Mouse (Mus musculus) CH12.LX (cell line): Measurements from ENCODE around the gene Rpl39. TPM values are rescaled to one million over a fixed set of nuclear protein-coding genes. Genes with fewer than 3 reads are reported as not detected.

Experiments used
- DNase-seq: peaks from one replicate; pipeline ENCODE4 v3.0.0-alpha.2; 2013; ENCODE audit errors: extremely low read depth
- H3K27ac ChIP-seq: 2 replicates; pipeline ENCODE4 v1.5.1; 2012; ENCODE audit warnings: low read depth, mild to moderate bottlenecking, control low read depth, moderate library complexity; ENCODE audit not compliant: insufficient read depth
- H3K27me3 ChIP-seq: replicated peaks from 2 replicates; pipeline ENCODE3; 2012; ENCODE audit warnings: inconsistent platforms
- H3K36me3 ChIP-seq, 2 experiments: replicated peaks in 1 of 2; 2 replicates each; pipeline versions ENCODE3 to v1.6.1; 2012; ENCODE audit warnings: inconsistent platforms in 1 of 2, low read length in 1 of 2, mild to moderate bottlenecking in 1 of 2, mixed read lengths in 1 of 2, moderate library complexity in 1 of 2; ENCODE audit not compliant: control insufficient read depth in 1 of 2, insufficient read depth in 1 of 2
- H3K4me1 ChIP-seq, 2 experiments: 2 replicates each; pipeline ENCODE4 v1.6.1; 2012; ENCODE audit warnings: inconsistent platforms in 1 of 2, moderate library complexity in 1 of 2; ENCODE audit not compliant: insufficient read depth in 2 of 2, control insufficient read depth in 1 of 2
- H3K4me2 ChIP-seq: 2 replicates; pipeline ENCODE4 v1.6.1; 2012; ENCODE audit warnings: low read depth, mild to moderate bottlenecking, control low read depth; ENCODE audit not compliant: poor library complexity, insufficient read depth, severe bottlenecking
- H3K4me3 ChIP-seq, 3 experiments: fragments of 150-350 bp in 1 of 3; sonication (generic) in 1 of 3; replicated peaks in 1 of 3; 2 replicates each; pipeline versions ENCODE3 to v1.5.1; 2011 to 2012; ENCODE audit warnings: low read depth in 2 of 3, low read length in 2 of 3, mild to moderate bottlenecking in 2 of 3, moderate library complexity in 2 of 3, control low read depth in 1 of 3, improper control_type of control experiment in 1 of 3, inconsistent platforms in 1 of 3, mixed read lengths in 1 of 3; ENCODE audit not compliant: poor library complexity in 1 of 3
- H3K79me2 ChIP-seq: replicated peaks from 2 replicates; pipeline ENCODE4 v1.6.1; 2012; ENCODE audit warnings: mild to moderate bottlenecking, moderate library complexity; ENCODE audit not compliant: control insufficient read depth, poor library complexity, insufficient read depth, severe bottlenecking; ENCODE audit errors: extremely low read depth
- H3K9ac ChIP-seq: 2 replicates; pipeline ENCODE4 v1.6.1; 2012; ENCODE audit warnings: low read depth, mild to moderate bottlenecking, control low read depth, moderate library complexity; ENCODE audit not compliant: insufficient read depth
- H3K9me3 ChIP-seq: replicated peaks from 2 replicates; pipeline ENCODE3; 2012; ENCODE audit warnings: low read length, inconsistent platforms, mixed read lengths
- BHLHE40 ChIP-seq: IDR thresholded peaks from 2 replicates; pipeline ENCODE4 v1.6.1; 2011; ENCODE audit warnings: mild to moderate bottlenecking, low read depth, low read length, improper control_type of control experiment
- CHD1 ChIP-seq: IDR thresholded peaks from 2 replicates; pipeline ENCODE4 v1.6.1; 2012; ENCODE audit warnings: low read depth, low read length, improper control_type of control experiment, inconsistent platforms
- CHD2 ChIP-seq: IDR thresholded peaks from 2 replicates; pipeline ENCODE4 v1.6.1; 2011; ENCODE audit warnings: low read length, improper control_type of control experiment
- CTCF ChIP-seq, 2 experiments: IDR thresholded peaks in 1 of 2; conservative IDR thresholded peaks in 1 of 2; 2 replicates each; pipeline ENCODE4 v1.5.1; 2011 to 2012; ENCODE audit warnings: low read depth in 2 of 2, low read length in 2 of 2, improper control_type of control experiment in 1 of 2, inconsistent platforms in 1 of 2, mild to moderate bottlenecking in 1 of 2, moderate library complexity in 1 of 2
- E2F4 ChIP-seq: IDR thresholded peaks from 2 replicates; pipeline ENCODE4 v1.6.1; 2011; ENCODE audit warnings: low read depth, low read length, improper control_type of control experiment; ENCODE audit not compliant: insufficient replicate concordance
- ELF1 ChIP-seq: IDR thresholded peaks from 2 replicates; pipeline ENCODE4 v1.6.1; 2014; ENCODE audit warnings: low read depth, mild to moderate bottlenecking, inconsistent platforms, low read length, improper control_type of control experiment
- EP300 ChIP-seq: IDR thresholded peaks from 2 replicates; pipeline ENCODE4 v1.6.1; 2011; ENCODE audit warnings: low read length, improper control_type of control experiment
- ETS1 ChIP-seq: conservative IDR thresholded peaks from 2 replicates; pipeline ENCODE4 v1.6.1; 2012; ENCODE audit warnings: low read depth, mild to moderate bottlenecking, inconsistent platforms, low read length, improper control_type of control experiment, moderate library complexity
- GABPA ChIP-seq: IDR thresholded peaks from 2 replicates; pipeline ENCODE4 v1.6.1; 2012; ENCODE audit warnings: low read depth, low read length, improper control_type of control experiment, inconsistent platforms; ENCODE audit not compliant: insufficient replicate concordance
- HCFC1 ChIP-seq: IDR thresholded peaks from 2 replicates; pipeline ENCODE4 v1.6.1; 2012; ENCODE audit warnings: low read depth, mild to moderate bottlenecking, inconsistent platforms, low read length, improper control_type of control experiment
- IRF4 ChIP-seq: IDR thresholded peaks from 2 replicates; pipeline ENCODE4 v1.6.1; 2014; ENCODE audit warnings: low read depth, mild to moderate bottlenecking, inconsistent platforms, low read length, improper control_type of control experiment
- JUN ChIP-seq: IDR thresholded peaks from 2 replicates; pipeline ENCODE4 v1.6.1; 2011; ENCODE audit warnings: low read depth, mild to moderate bottlenecking, low read length, improper control_type of control experiment, moderate library complexity; ENCODE audit not compliant: insufficient read depth
- JUND ChIP-seq: conservative IDR thresholded peaks from 2 replicates; pipeline ENCODE4 v1.6.1; 2011; ENCODE audit warnings: low read depth, low read length, improper control_type of control experiment
- KAT2A ChIP-seq: IDR thresholded peaks from 2 replicates; pipeline ENCODE4 v1.6.1; 2012; ENCODE audit warnings: low read length, improper control_type of control experiment, inconsistent platforms; ENCODE audit not compliant: insufficient replicate concordance
- MAFK ChIP-seq: IDR thresholded peaks from 2 replicates; pipeline ENCODE4 v1.6.1; 2011; ENCODE audit warnings: low read length, improper control_type of control experiment; ENCODE audit not compliant: insufficient replicate concordance
- MAX ChIP-seq: IDR thresholded peaks from 2 replicates; pipeline ENCODE4 v1.6.1; 2011; ENCODE audit warnings: low read length, improper control_type of control experiment
- MAZ ChIP-seq: IDR thresholded peaks from 2 replicates; pipeline ENCODE4 v1.6.1; 2012; ENCODE audit warnings: low read depth, mild to moderate bottlenecking, inconsistent platforms, low read length, improper control_type of control experiment, moderate library complexity
- MEF2A ChIP-seq: IDR thresholded peaks from 2 replicates; pipeline ENCODE4 v1.6.1; 2014; ENCODE audit warnings: low read depth, mild to moderate bottlenecking, inconsistent platforms, low read length, improper control_type of control experiment, borderline replicate concordance
- MXI1 ChIP-seq: IDR thresholded peaks from 2 replicates; pipeline ENCODE4 v1.6.1; 2011; ENCODE audit warnings: mild to moderate bottlenecking, low read depth, low read length, improper control_type of control experiment
- MYC ChIP-seq: IDR thresholded peaks from 2 replicates; pipeline ENCODE4 v1.6.1; 2011; ENCODE audit warnings: low read depth, mild to moderate bottlenecking, improper control_type of control experiment, low read length
- NELFE ChIP-seq: IDR thresholded peaks from 2 replicates; pipeline ENCODE4 v1.6.1; 2011; ENCODE audit warnings: low read depth, low read length, improper control_type of control experiment
- NRF1 ChIP-seq: IDR thresholded peaks from 2 replicates; pipeline ENCODE4 v1.6.1; 2014; ENCODE audit warnings: low read depth, mild to moderate bottlenecking, inconsistent platforms, low read length, improper control_type of control experiment, moderate library complexity
- PAX5 ChIP-seq: IDR thresholded peaks from 2 replicates; pipeline ENCODE4 v1.6.1; 2012; ENCODE audit warnings: low read length, inconsistent platforms, mixed read lengths
- POLR2A ChIP-seq: IDR thresholded peaks from 2 replicates; pipeline ENCODE4 v1.6.1; 2011; ENCODE audit warnings: low read depth, mild to moderate bottlenecking, improper control_type of control experiment, low read length
- POLR2AphosphoS2 ChIP-seq: IDR thresholded peaks from 2 replicates; pipeline ENCODE4 v1.6.1; 2011; ENCODE audit warnings: low read depth, low read length, improper control_type of control experiment
- RAD21 ChIP-seq: IDR thresholded peaks from 2 replicates; pipeline ENCODE4 v1.6.1; 2011; ENCODE audit warnings: low read depth, mild to moderate bottlenecking, low read length, improper control_type of control experiment, moderate library complexity
- RCOR1 ChIP-seq: conservative IDR thresholded peaks from 2 replicates; pipeline ENCODE4 v1.6.1; 2012; ENCODE audit warnings: low read depth, mild to moderate bottlenecking, inconsistent platforms, low read length, improper control_type of control experiment
- SIN3A ChIP-seq: IDR thresholded peaks from 2 replicates; pipeline ENCODE4 v1.6.1; 2012; ENCODE audit warnings: low read length, improper control_type of control experiment, inconsistent platforms
- SMC3 ChIP-seq: IDR thresholded peaks from 2 replicates; pipeline ENCODE4 v1.6.1; 2011; ENCODE audit warnings: low read depth, low read length, improper control_type of control experiment
- TBP ChIP-seq: conservative IDR thresholded peaks from 2 replicates; pipeline ENCODE4 v1.6.1; 2011; ENCODE audit warnings: low read depth, low read length, improper control_type of control experiment
- TCF12 ChIP-seq: IDR thresholded peaks from 2 replicates; pipeline ENCODE4 v1.6.1; 2014; ENCODE audit warnings: low read depth, mild to moderate bottlenecking, inconsistent platforms, low read length, improper control_type of control experiment
- UBTF ChIP-seq: IDR thresholded peaks from 2 replicates; pipeline ENCODE4 v1.6.1; 2012; ENCODE audit warnings: low read depth, mild to moderate bottlenecking, inconsistent platforms, low read length, improper control_type of control experiment, moderate library complexity
- USF1 ChIP-seq: IDR thresholded peaks from 2 replicates; pipeline ENCODE4 v1.6.1; 2014; ENCODE audit warnings: low read depth, mild to moderate bottlenecking, inconsistent platforms, low read length, improper control_type of control experiment
- USF2 ChIP-seq: conservative IDR thresholded peaks from 2 replicates; pipeline ENCODE4 v1.6.1; 2011; ENCODE audit warnings: low read depth, low read length, improper control_type of control experiment
- ZC3H11A ChIP-seq: IDR thresholded peaks from 2 replicates; pipeline ENCODE4 v1.6.1; 2012; ENCODE audit warnings: low read depth, mild to moderate bottlenecking, inconsistent platforms, low read length, improper control_type of control experiment
- ZKSCAN1 ChIP-seq: IDR thresholded peaks from 2 replicates; pipeline ENCODE4 v1.6.1; 2012; ENCODE audit warnings: low read depth, inconsistent platforms, low read length, improper control_type of control experiment, borderline replicate concordance
- ZMIZ1 ChIP-seq: IDR thresholded peaks from 2 replicates; pipeline ENCODE4 v1.6.1; 2012; ENCODE audit warnings: low read depth, mild to moderate bottlenecking, inconsistent platforms, low read length, improper control_type of control experiment
- ZNF384 ChIP-seq: IDR thresholded peaks from 2 replicates; pipeline ENCODE4 v1.6.1; 2012; ENCODE audit warnings: low read depth, low read length, improper control_type of control experiment, inconsistent platforms
- dilution Hi-C: fragments of 300-500 bp; cut with MboI; formaldehyde crosslinking; loops from 2 replicates; pipeline ENCODE4 v1.14.3; 2020; ENCODE audit warnings: low sequenced_read_pairs; ENCODE audit not compliant: extremely low pct_unique_long_range_greater_than_20kb, extremely low pct_ligation_motif_present
- in situ Hi-C: fragments of 300-500 bp; cut with MboI; formaldehyde crosslinking; loops from 3 replicates; pipeline ENCODE4 v1.14.3; 2019; ENCODE audit warnings: low sequenced_read_pairs, low pct_ligation_motif_present, low pct_unique_long_range_greater_than_20kb, mixed read lengths
- polyA plus RNA-seq: library from polyadenylated mRNA; unstranded; fragments of >175 nt; gene quantifications from 2 replicates; pipeline ENCODE4 v1.2.1, GENCODE M21; 2012; ENCODE audit warnings: low read depth; ENCODE audit not compliant: insufficient read length
- total RNA-seq, 2 experiments: library from RNA; depleted of rRNA; stranded (reverse); fragments of 300-350 nt in 1 of 2; fragments of >200 nt in 1 of 2; gene quantifications; 2 replicates each; pipeline ENCODE4 v1.2.3; 2012 to 2014

The Rpl39 gene
- total and polyA plus RNA-seq, 3 experiments, result 1,227 to 2,172 (median 2,129) TPM

DNA sequence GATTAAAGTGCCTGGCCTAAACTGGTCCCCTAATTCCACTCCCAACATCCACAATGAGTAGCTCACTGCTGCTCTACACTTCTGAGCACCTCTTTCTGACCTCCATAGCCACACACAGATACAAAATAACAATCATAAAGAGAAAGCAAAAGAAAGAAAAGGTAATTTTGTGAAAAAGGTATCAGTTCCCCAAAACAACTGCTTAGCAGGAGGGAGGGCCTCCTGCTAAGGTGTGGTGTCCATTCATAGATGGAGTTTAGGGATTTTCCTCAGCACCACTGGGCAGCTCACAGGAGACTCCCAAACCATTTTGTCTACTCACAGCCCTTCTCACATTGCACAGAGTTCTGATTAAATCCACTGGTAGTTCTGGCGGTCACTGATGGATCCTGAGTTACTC lies 3.6 kb upstream of the Rpl39 start:
- TF ChIP-seq MXI1, result no peak
- TF ChIP-seq E2F4, result no peak
- TF ChIP-seq TBP, result no peak
- TF ChIP-seq HCFC1, result no peak
- peak; percentile 21; the same call in 1 of the 2 replicates for TF ChIP-seq TCF12
- no peak for TF ChIP-seq GABPA
- TF ChIP-seq JUND, result no peak
- no peak for TF ChIP-seq ZKSCAN1
- no peak for TF ChIP-seq NELFE
- TF ChIP-seq KAT2A, result no peak
- peak; percentile 74 for TF ChIP-seq ETS1
- TF ChIP-seq POLR2AphosphoS2, result no peak
- no peak for TF ChIP-seq MAZ
- TF ChIP-seq EP300, result peak; percentile 77
- no peak for TF ChIP-seq USF2
- TF ChIP-seq CTCF (conservative IDR thresholded peaks at IDR 0.05 in 1 of 2, IDR thresholded peaks at IDR 0.05 in 1 of 2; ENCODE audit: low read depth in 2 of 2, low read length in 2 of 2), result no peak
- no peak for TF ChIP-seq MYC
- TF ChIP-seq MEF2A, result peak; percentile 43; the same call in 1 of the 2 replicates
- TF ChIP-seq CHD2, result no peak
- no peak for TF ChIP-seq RAD21
- TF ChIP-seq SIN3A, result no peak
- TF ChIP-seq RCOR1, result no peak
- no peak for TF ChIP-seq POLR2A
- TF ChIP-seq USF1, result no peak
- TF ChIP-seq JUN, result no peak
- TF ChIP-seq ELF1, result no peak
- TF ChIP-seq ZMIZ1, result no peak
- TF ChIP-seq ZNF384, result no peak
- no peak for TF ChIP-seq SMC3
- TF ChIP-seq NRF1, result no peak
- no peak for TF ChIP-seq ZC3H11A
- no peak for TF ChIP-seq UBTF
- no peak for TF ChIP-seq CHD1
- TF ChIP-seq MAX, result no peak
- TF ChIP-seq MAFK, result no peak
- TF ChIP-seq PAX5, result no peak
- TF ChIP-seq BHLHE40, result 0 out of 2 replicates have a peak, but pooled peaks have one; percentile 21
- TF ChIP-seq IRF4, result peak; percentile 91
- H3K4me2 ChIP-seq, result peak overlapping the region; percentile 50
- no peak overlapping the region for H3K4me3 ChIP-seq
- peaks cover 3 to 22% of the 10 kb centered on the region in 2 experiments; a peak in 3 of 4 replicates for H3K4me1 ChIP-seq
- H3K9ac ChIP-seq, result no peak overlapping the region
- H3K36me3 ChIP-seq, result peaks cover 6 to 20% of the 10 kb centered on the region in 2 experiments
- no peaks in the 10 kb centered on the region for H3K9me3 ChIP-seq
- in situ Hi-C loops, result no loop called here
- H3K27ac ChIP-seq, result peak overlapping the region; percentile 78
- no peak for DNase-seq
- H3K27me3 ChIP-seq, result no peaks in the 10 kb centered on the region
- dilution Hi-C loops, result no loop called here
- H3K79me2 ChIP-seq, result peaks cover 12% of the 10 kb centered on the region
